9 mouse cellular contexts compared by ENCODE assay signal in genomic region chr9:54981291-54982191, GRCm38 (mm10). TPM values are rescaled to one million over a fixed set of nuclear protein-coding genes. Genes with fewer than 3 reads are reported as not detected.
DNase-seq lines count a peak whose midpoint lies in the region; ATAC-seq lines count a peak whose summit lies in the region.
"Had no signal": no experiment of that assay in that cellular context is flagged by ENCODE, and none has a peak within 500 bp of the region (broad histone marks: within the 10 kb centered on the region; RNA-seq: fewer than 3 reads in every experiment).

No protein-coding gene starts in this region.

- H3K27ac ChIP-seq in heart, embryonic 10.5 days: peak overlapping the region; percentile 30; the same call in 1 of the 2 replicates
- H3K27ac ChIP-seq in forebrain, embryonic 12.5 days: no peak overlapping the region
- no peak overlapping the region for H3K27ac ChIP-seq in intestine, embryonic 16.5 days (ENCODE audit: low read length)
- 0 out of 2 replicates have a peak overlapping the region, but pooled peaks have one; percentile 37 for H3K27ac ChIP-seq in neural tube, embryonic 15.5 days (replicated peaks)

- H3K9ac ChIP-seq in forebrain, embryonic 12.5 days: peak overlapping the region; percentile 56
- peak overlapping the region; percentile 60 for H3K9ac ChIP-seq in intestine, embryonic 16.5 days (ENCODE audit: low read depth, low read length)
- H3K9ac ChIP-seq in neural tube, embryonic 15.5 days (replicated peaks): peak overlapping the region; percentile 49

- DNase-seq in heart, embryonic 10.5 days (ENCODE audit: low spot score): peak; percentile 83
- DNase-seq in heart, postnatal 25 days (ENCODE audit: low spot score): no peak
- DNase-seq in adrenal gland, adult 2 months: peak; percentile 26
- peak; percentile 23 to 39 for DNase-seq in lung, adult 18-20 months
- no peak for DNase-seq in adipocyte (ENCODE audit: low spot score)

- no peaks in the 10 kb centered on the region for H3K9me3 ChIP-seq in heart, embryonic 10.5 days
- no peaks in the 10 kb centered on the region for H3K9me3 ChIP-seq in forebrain, embryonic 12.5 days
- no peaks in the 10 kb centered on the region for H3K9me3 ChIP-seq in intestine, embryonic 16.5 days (ENCODE audit: control insufficient read depth, low read length)
- no peaks in the 10 kb centered on the region for H3K9me3 ChIP-seq in neural tube, embryonic 15.5 days (replicated peaks)

- H3K4me1 ChIP-seq in heart, embryonic 10.5 days: peaks cover 10% of the 10 kb centered on the region; the same call in 1 of the 2 replicates
- H3K4me1 ChIP-seq in forebrain, embryonic 12.5 days: peaks cover 13% of the 10 kb centered on the region
- H3K4me1 ChIP-seq in intestine, embryonic 16.5 days (ENCODE audit: control insufficient read depth, insufficient read depth, low read length): peaks cover 6% of the 10 kb centered on the region; the same call in 1 of the 2 replicates
- peaks cover 28% of the 10 kb centered on the region for H3K4me1 ChIP-seq in neural tube, embryonic 15.5 days

- intact Hi-C loops in heart, postnatal 25 days (cut with DNase I): no loop called here

- peaks cover 50% of the 10 kb centered on the region for H3K27me3 ChIP-seq in heart, embryonic 10.5 days (ENCODE audit: insufficient read depth, poor library complexity, severe bottlenecking)
- H3K27me3 ChIP-seq in forebrain, embryonic 12.5 days: peaks cover 47% of the 10 kb centered on the region
- peaks cover 26% of the 10 kb centered on the region for H3K27me3 ChIP-seq in intestine, embryonic 16.5 days (replicated peaks; ENCODE audit: control insufficient read depth, insufficient read depth, low read length)
- peaks cover 22% of the 10 kb centered on the region for H3K27me3 ChIP-seq in neural tube, embryonic 15.5 days (replicated peaks)

- peak overlapping the region; percentile 90 for H3K4me2 ChIP-seq in forebrain, embryonic 12.5 days
- peak overlapping the region; percentile 98 for H3K4me2 ChIP-seq in intestine, embryonic 16.5 days (ENCODE audit: low read depth, low read length)
- H3K4me2 ChIP-seq in neural tube, embryonic 15.5 days: peak overlapping the region; percentile 95

- no peaks in the 10 kb centered on the region for H3K36me3 ChIP-seq in heart, embryonic 10.5 days
- H3K36me3 ChIP-seq in forebrain, embryonic 12.5 days (replicated peaks): no peaks in the 10 kb centered on the region
- H3K36me3 ChIP-seq in intestine, embryonic 16.5 days (ENCODE audit: control insufficient read depth, insufficient read depth, low read length): no peaks in the 10 kb centered on the region
- no peaks in the 10 kb centered on the region for H3K36me3 ChIP-seq in neural tube, embryonic 15.5 days

- under 1% methylated on average over 85 of the region's 85 CpGs for WGBS in heart, embryonic 10.5 days
- WGBS in forebrain, embryonic 12.5 days: 1% methylated on average over 77 of the region's 85 CpGs
- WGBS in intestine, embryonic 16.5 days: 1% methylated on average over 85 of the region's 85 CpGs
- WGBS in neural tube, embryonic 15.5 days: under 1% methylated on average over 71 of the region's 85 CpGs

- peak overlapping the region; percentile 73 for H3K4me3 ChIP-seq in heart, embryonic 10.5 days
- peak overlapping the region; percentile 64 for H3K4me3 ChIP-seq in forebrain, embryonic 12.5 days (replicated peaks)
- H3K4me3 ChIP-seq in intestine, embryonic 16.5 days (ENCODE audit: low read length): peak overlapping the region; percentile 73
- peak overlapping the region; percentile 67 for H3K4me3 ChIP-seq in neural tube, embryonic 15.5 days (replicated peaks)

- peak; percentile 93 for ATAC-seq in forebrain, embryonic 12.5 days (ENCODE audit: low FRiP score)
- ATAC-seq in intestine, embryonic 16.5 days: peak; percentile 90
- ATAC-seq in neural tube, embryonic 15.5 days (ENCODE audit: low FRiP score): peak; percentile 92

RNA-seq across cellular contexts. Expression of gene Chrna5, which starts 0.9 kb away (rescaled TPM):
- 0.22 and 0.30 TPM in 2 replicates for polyA plus RNA-seq in heart, embryonic 10.5 days (2016; fragmentation: Nextera tagmentation; extraction: Ambion mirVana)
- total RNA-seq in heart, postnatal 25 days (2021): not detected
- total RNA-seq in adrenal gland, adult 2 months (2021): 1 to 10 TPM in 1 of 2 experiments, under 1 TPM in 1; 0.63 to 1.2 TPM
- polyA plus RNA-seq in adrenal gland, adult 2 months (2012; rRNA removed): 0.09 and 0.12 TPM in 2 replicates
- 1.2 and 1.6 TPM in 2 replicates for polyA plus RNA-seq in forebrain, embryonic 12.5 days (2016; fragmentation: Nextera tagmentation; extraction: Ambion mirVana)
- 0.21 and 0.58 TPM in 2 replicates for polyA plus RNA-seq in intestine, embryonic 16.5 days (2015; fragmentation: Nextera tagmentation; extraction: Ambion mirVana)
- 3.7 and 3.9 TPM in 2 replicates for polyA plus RNA-seq in neural tube, embryonic 15.5 days (2015; fragmentation: Nextera tagmentation; extraction: Ambion mirVana)
- total RNA-seq: neutrophil, adult 5-6 weeks had no signal

RNA-seq across cellular contexts. Expression of gene AY074887, which starts 30.7 kb away (rescaled TPM):
- 0.78 and 1.2 TPM in 2 replicates for polyA plus RNA-seq in heart, embryonic 10.5 days (2016; fragmentation: Nextera tagmentation; extraction: Ambion mirVana)
- not detected for total RNA-seq in heart, postnatal 25 days (2021)
- not detected for total RNA-seq in adrenal gland, adult 2 months (2021)
- polyA plus RNA-seq in adrenal gland, adult 2 months (2012; rRNA removed): not detected in 2 replicates
- polyA plus RNA-seq in forebrain, embryonic 12.5 days (2016; fragmentation: Nextera tagmentation; extraction: Ambion mirVana): 0.91 and 1.1 TPM in 2 replicates
- 0.31 and 0.66 TPM in 2 replicates for polyA plus RNA-seq in intestine, embryonic 16.5 days (2015; fragmentation: Nextera tagmentation; extraction: Ambion mirVana)
- polyA plus RNA-seq in neural tube, embryonic 15.5 days (2015; fragmentation: Nextera tagmentation; extraction: Ambion mirVana): 0.57 and 0.97 TPM in 2 replicates
- total RNA-seq: neutrophil, adult 5-6 weeks had no signal

RNA-seq across cellular contexts. Expression of gene Psma4, which starts 31.0 kb away (rescaled TPM):
- polyA plus RNA-seq in heart, embryonic 10.5 days (2016; fragmentation: Nextera tagmentation; extraction: Ambion mirVana): 269 and 307 TPM in 2 replicates
- total RNA-seq in heart, postnatal 25 days (2021): 100 to 1,000 TPM; 127 TPM
- total RNA-seq in adrenal gland, adult 2 months (2021): 100 to 1,000 TPM; 167 to 183 TPM
- polyA plus RNA-seq in adrenal gland, adult 2 months (2012; rRNA removed): 12.8 and 15.1 TPM in 2 replicates
- polyA plus RNA-seq in forebrain, embryonic 12.5 days (2016; fragmentation: Nextera tagmentation; extraction: Ambion mirVana): 288 and 294 TPM in 2 replicates
- 269 and 294 TPM in 2 replicates for polyA plus RNA-seq in intestine, embryonic 16.5 days (2015; fragmentation: Nextera tagmentation; extraction: Ambion mirVana)
- polyA plus RNA-seq in neural tube, embryonic 15.5 days (2015; fragmentation: Nextera tagmentation; extraction: Ambion mirVana): 268 and 283 TPM in 2 replicates

RNA-seq across cellular contexts. Expression of gene Chrna3, which starts 44.8 kb away (rescaled TPM):
- 0.16 and 0.49 TPM in 2 replicates for polyA plus RNA-seq in heart, embryonic 10.5 days (2016; fragmentation: Nextera tagmentation; extraction: Ambion mirVana)
- not detected for total RNA-seq in heart, postnatal 25 days (2021)
- 10 to 100 TPM; 16.7 to 22.7 TPM for total RNA-seq in adrenal gland, adult 2 months (2021)
- polyA plus RNA-seq in adrenal gland, adult 2 months (2012; rRNA removed): 8.6 and 16.0 TPM in 2 replicates
- polyA plus RNA-seq in forebrain, embryonic 12.5 days (2016; fragmentation: Nextera tagmentation; extraction: Ambion mirVana): 6.7 and 7.7 TPM in 2 replicates
- 9.7 and 9.8 TPM in 2 replicates for polyA plus RNA-seq in intestine, embryonic 16.5 days (2015; fragmentation: Nextera tagmentation; extraction: Ambion mirVana)
- polyA plus RNA-seq in neural tube, embryonic 15.5 days (2015; fragmentation: Nextera tagmentation; extraction: Ambion mirVana): 17.7 and 18.1 TPM in 2 replicates
- total RNA-seq: neutrophil, adult 5-6 weeks had no signal

Comparison
In these comparisons a context has a peak if more than half of its experiments do, and no peak if none do; other contexts are left out.
1. DNase-seq: peak in heart, embryonic 10.5 days (single experiment), adrenal gland, adult 2 months (single experiment) and lung, adult 18-20 months (2 of 2); none in heart, postnatal 25 days (single experiment) and adipocyte (single experiment).
2. H3K27ac ChIP-seq: peak in heart, embryonic 10.5 days (single experiment) and neural tube, embryonic 15.5 days (single experiment); none in forebrain, embryonic 12.5 days (single experiment) and intestine, embryonic 16.5 days (single experiment).
3. RNA of gene Psma4, which starts 31.0 kb away (polyA plus RNA-seq): 269 to 307 TPM in heart, embryonic 10.5 days, 269 to 294 TPM in intestine, embryonic 16.5 days, 288 to 294 TPM in forebrain, embryonic 12.5 days and 268 to 283 TPM in neural tube, embryonic 15.5 days; 12.8 to 15.1 TPM in adrenal gland, adult 2 months; every median in the first group is over 10 times any median in the second.
4. Peak in every context shown above with its lines, with median percentiles within 50 percentile points of each other: H3K4me3 ChIP-seq, ATAC-seq, H3K4me2 ChIP-seq and H3K9ac ChIP-seq.